Mouse (Mus musculus): ENCODE results near the gene Pick1. TPM values are rescaled to one million over a fixed set of nuclear protein-coding genes. Genes with fewer than 3 reads are reported as not detected.

Gene Pick1
- polyA plus RNA-seq, 1 experiment from 2014 or later = 24.5 TPM

DNA sequence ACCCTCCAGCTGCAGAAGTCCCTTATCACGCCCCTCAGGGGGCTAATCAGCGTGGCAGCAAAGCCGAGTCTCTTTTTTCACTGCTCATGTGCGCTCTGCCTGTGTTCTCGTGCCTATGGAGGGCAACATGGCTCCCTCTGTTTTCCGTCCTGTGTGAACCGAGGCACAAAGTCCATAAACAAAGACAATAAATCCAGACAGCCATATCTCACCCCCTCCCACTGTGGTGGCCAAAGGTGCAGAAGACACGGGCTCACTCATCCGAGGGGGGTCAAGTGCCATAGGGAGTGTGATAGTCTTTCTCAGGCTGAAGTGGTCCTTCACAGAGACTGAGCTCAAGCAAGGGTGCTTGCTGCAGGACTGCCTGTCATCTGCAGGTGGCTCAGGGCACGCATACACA, 44.0 kb downstream of the Pick1 start:
- Histone ChIP-seq H3K27ac (replicated peaks in 1 of 2; ENCODE audit: control insufficient read depth in 1 of 2, insufficient read depth in 1 of 2, low read depth in 2 of 2, low read length in 2 of 2) (no peak overlapping the region), H3K4me1 (ENCODE audit: control insufficient read depth in 2 of 2, insufficient read depth in 2 of 2, low read length in 2 of 2) (peaks cover 4 to 7% of the 10 kb centered on the region in 2 experiments; a peak in 2 of 4 replicates), H3K4me3 (ENCODE audit: control insufficient read depth in 1 of 2, insufficient read depth in 1 of 2, low read depth in 1 of 2, low read length in 2 of 2) (no peak overlapping the region), H3K4me2 (ENCODE audit: low read length) (no peak overlapping the region), H3K27me3 (ENCODE audit: control insufficient read depth, insufficient read depth, low read length) (no peaks in the 10 kb centered on the region), H3K9me3 (ENCODE audit: control insufficient read depth, low read length) (no peaks in the 10 kb centered on the region), H3K9ac (ENCODE audit: low read length) (no peak overlapping the region), H3K36me3 (ENCODE audit: control insufficient read depth, insufficient read depth, low read length) (no peaks in the 10 kb centered on the region)
- WGBS = 41% methylated on average over 10 of the region's 10 CpGs
- no peak for ATAC-seq (ENCODE audit: insufficient number of reproducible peaks, insufficient read depth, low FRiP score, low read depth)

DNA sequence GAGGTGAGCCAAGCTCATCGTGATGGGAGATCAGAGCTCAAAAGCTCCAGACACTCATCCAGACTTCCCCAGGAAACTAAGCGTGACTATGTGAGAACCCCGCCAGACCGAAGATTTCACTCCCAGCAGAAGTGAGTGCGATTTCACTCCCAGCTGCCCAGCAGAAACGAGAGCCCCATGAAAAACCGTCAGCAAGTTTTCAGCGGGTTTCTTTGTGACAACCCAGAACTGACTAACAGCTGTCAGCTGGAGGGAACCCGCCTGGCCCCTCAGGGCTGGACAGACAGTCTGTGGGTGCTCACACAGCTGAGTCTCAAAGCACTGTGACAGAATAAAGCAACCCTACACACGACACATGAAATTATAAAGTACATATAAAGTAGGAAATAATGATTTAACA, 48.8 kb downstream of the Pick1 start:
- no peaks in the 10 kb centered on the region for H3K27me3 ChIP-seq (ENCODE audit: control insufficient read depth, insufficient read depth, low read length)
- WGBS = 56% methylated on average over 10 of the region's 10 CpGs
- no peak overlapping the region for H3K9ac ChIP-seq (ENCODE audit: low read length)
- H3K4me2 ChIP-seq (ENCODE audit: low read length) = no peak overlapping the region
- no peaks in the 10 kb centered on the region for H3K36me3 ChIP-seq (ENCODE audit: control insufficient read depth, insufficient read depth, low read length)
- ATAC-seq (ENCODE audit: insufficient number of reproducible peaks, insufficient read depth, low FRiP score, low read depth) = no peak
- 0 out of 4 replicates have a peak, but pooled peaks cover 0 to 3% of the 10 kb centered on the region in 2 experiments for H3K4me1 ChIP-seq (ENCODE audit: control insufficient read depth in 2 of 2, insufficient read depth in 2 of 2, low read length in 2 of 2)
- 0 out of 2 replicates have a peak, but pooled peaks cover 3% of the 10 kb centered on the region for H3K9me3 ChIP-seq (ENCODE audit: control insufficient read depth, low read length)
- no peak overlapping the region for H3K4me3 ChIP-seq (ENCODE audit: control insufficient read depth in 1 of 2, insufficient read depth in 1 of 2, low read depth in 1 of 2, low read length in 2 of 2)
- H3K27ac ChIP-seq (replicated peaks in 1 of 2; ENCODE audit: control insufficient read depth in 1 of 2, insufficient read depth in 1 of 2, low read depth in 2 of 2, low read length in 2 of 2) = no peak overlapping the region

DNA sequence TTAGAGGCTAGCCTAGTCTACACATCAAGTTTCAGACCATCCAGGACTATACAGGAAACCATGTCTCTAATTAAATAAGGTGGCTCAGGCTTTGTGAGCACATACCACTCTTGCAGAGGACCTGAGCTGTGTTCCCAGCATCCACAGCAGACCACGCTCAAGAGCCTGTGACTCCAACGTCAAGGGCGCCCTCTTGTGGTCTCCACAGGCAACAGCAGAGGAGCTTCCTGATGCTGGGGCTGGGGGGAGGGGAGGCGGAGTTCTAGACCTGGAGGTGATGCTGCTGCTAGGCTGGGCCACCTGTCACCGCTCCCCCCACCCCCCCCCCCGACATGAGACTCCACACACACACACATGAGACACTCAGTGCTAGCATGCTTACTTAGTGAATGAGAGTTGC, 51.2 kb downstream of the Pick1 start:
- H3K4me2 ChIP-seq (ENCODE audit: low read length) = no peak overlapping the region
- 21% methylated on average over 6 of the region's 6 CpGs for WGBS
- H3K9me3 ChIP-seq (ENCODE audit: control insufficient read depth, low read length) = 0 out of 2 replicates have a peak, but pooled peaks cover 3% of the 10 kb centered on the region
- H3K27me3 ChIP-seq (ENCODE audit: control insufficient read depth, insufficient read depth, low read length) = no peaks in the 10 kb centered on the region
- H3K36me3 ChIP-seq (ENCODE audit: control insufficient read depth, insufficient read depth, low read length) = no peaks in the 10 kb centered on the region
- H3K9ac ChIP-seq (ENCODE audit: low read length) = no peak overlapping the region
- no peak overlapping the region for H3K27ac ChIP-seq (replicated peaks in 1 of 2; ENCODE audit: control insufficient read depth in 1 of 2, insufficient read depth in 1 of 2, low read depth in 2 of 2, low read length in 2 of 2)
- peaks cover 0 to 3% of the 10 kb centered on the region in 2 experiments; a peak in 1 of 4 replicates for H3K4me1 ChIP-seq (ENCODE audit: control insufficient read depth in 2 of 2, insufficient read depth in 2 of 2, low read length in 2 of 2)
- ATAC-seq (ENCODE audit: insufficient number of reproducible peaks, insufficient read depth, low FRiP score, low read depth) = no peak
- H3K4me3 ChIP-seq (ENCODE audit: control insufficient read depth in 1 of 2, insufficient read depth in 1 of 2, low read depth in 1 of 2, low read length in 2 of 2) = no peak overlapping the region

DNA sequence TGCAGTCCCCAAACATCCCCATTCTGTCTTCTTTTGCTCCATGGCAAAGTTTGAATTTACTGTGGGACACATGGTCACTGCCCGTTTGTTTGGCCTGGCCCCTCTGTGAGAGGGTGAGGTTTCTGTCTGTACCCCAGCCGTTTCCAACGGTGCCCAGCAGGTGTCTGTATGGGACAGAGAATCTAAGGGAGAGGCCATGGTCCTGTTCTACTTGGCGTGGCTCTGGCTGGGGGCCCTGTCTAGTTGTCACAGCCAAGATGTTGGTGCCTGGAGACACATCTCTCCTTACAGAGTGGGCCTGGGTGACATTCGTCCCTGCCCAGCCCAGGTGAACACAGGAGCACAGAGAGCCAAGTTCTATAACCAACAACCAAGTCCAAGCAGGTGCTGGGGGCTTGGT, 51.9 kb downstream of the Pick1 start:
- Histone ChIP-seq H3K4me1 (ENCODE audit: control insufficient read depth in 2 of 2, insufficient read depth in 2 of 2, low read length in 2 of 2) (peaks cover 0 to 3% of the 10 kb centered on the region in 2 experiments; a peak in 1 of 4 replicates), H3K9me3 (ENCODE audit: control insufficient read depth, low read length) (0 out of 2 replicates have a peak, but pooled peaks cover 3% of the 10 kb centered on the region), H3K27me3 (ENCODE audit: control insufficient read depth, insufficient read depth, low read length) (no peaks in the 10 kb centered on the region), H3K4me3 (ENCODE audit: control insufficient read depth in 1 of 2, insufficient read depth in 1 of 2, low read depth in 1 of 2, low read length in 2 of 2) (no peak overlapping the region), H3K9ac (ENCODE audit: low read length) (no peak overlapping the region), H3K27ac (replicated peaks in 1 of 2; ENCODE audit: control insufficient read depth in 1 of 2, insufficient read depth in 1 of 2, low read depth in 2 of 2, low read length in 2 of 2) (no peak overlapping the region), H3K4me2 (ENCODE audit: low read length) (no peak overlapping the region), H3K36me3 (ENCODE audit: control insufficient read depth, insufficient read depth, low read length) (no peaks in the 10 kb centered on the region)
- WGBS = 51% methylated on average over 5 of the region's 5 CpGs
- no peak for ATAC-seq (ENCODE audit: insufficient number of reproducible peaks, insufficient read depth, low FRiP score, low read depth)

DNA sequence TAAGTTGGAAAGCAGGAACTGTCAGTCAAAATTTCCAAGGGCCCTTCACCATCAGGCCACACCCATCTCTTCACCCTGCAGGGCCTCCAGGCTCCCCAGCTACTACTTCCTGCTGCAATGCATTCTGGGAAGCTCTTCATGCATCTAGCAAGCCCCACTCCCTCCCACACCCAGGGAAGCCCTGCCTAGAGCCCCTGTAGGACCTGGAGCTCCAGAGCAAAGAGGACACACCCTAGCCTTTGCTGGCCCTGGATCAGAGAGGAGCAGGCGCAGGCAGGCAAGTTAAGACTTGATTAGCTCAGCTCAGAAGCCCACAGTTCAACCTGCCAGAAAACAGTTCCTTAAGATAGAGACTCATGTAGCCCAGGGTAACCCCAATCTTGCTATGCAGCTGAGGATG, 52.4 kb downstream of the Pick1 start:
- Histone ChIP-seq H3K36me3 (ENCODE audit: control insufficient read depth, insufficient read depth, low read length) (no peaks in the 10 kb centered on the region; the same call in 1 of the 2 replicates), H3K9me3 (ENCODE audit: control insufficient read depth, low read length) (0 out of 2 replicates have a peak, but pooled peaks cover 3% of the 10 kb centered on the region), H3K4me1 (ENCODE audit: control insufficient read depth in 2 of 2, insufficient read depth in 2 of 2, low read length in 2 of 2) (peaks cover 0 to 3% of the 10 kb centered on the region in 2 experiments; a peak in 1 of 4 replicates), H3K4me3 (ENCODE audit: control insufficient read depth in 1 of 2, insufficient read depth in 1 of 2, low read depth in 1 of 2, low read length in 2 of 2) (no peak overlapping the region), H3K27ac (replicated peaks in 1 of 2; ENCODE audit: control insufficient read depth in 1 of 2, insufficient read depth in 1 of 2, low read depth in 2 of 2, low read length in 2 of 2) (no peak overlapping the region), H3K4me2 (ENCODE audit: low read length) (no peak overlapping the region), H3K27me3 (ENCODE audit: control insufficient read depth, insufficient read depth, low read length) (no peaks in the 10 kb centered on the region), H3K9ac (ENCODE audit: low read length) (no peak overlapping the region)
- ATAC-seq (ENCODE audit: insufficient number of reproducible peaks, insufficient read depth, low FRiP score, low read depth) = no peak
- WGBS = 70% methylated on average over 1 of the region's 1 CpGs

DNA sequence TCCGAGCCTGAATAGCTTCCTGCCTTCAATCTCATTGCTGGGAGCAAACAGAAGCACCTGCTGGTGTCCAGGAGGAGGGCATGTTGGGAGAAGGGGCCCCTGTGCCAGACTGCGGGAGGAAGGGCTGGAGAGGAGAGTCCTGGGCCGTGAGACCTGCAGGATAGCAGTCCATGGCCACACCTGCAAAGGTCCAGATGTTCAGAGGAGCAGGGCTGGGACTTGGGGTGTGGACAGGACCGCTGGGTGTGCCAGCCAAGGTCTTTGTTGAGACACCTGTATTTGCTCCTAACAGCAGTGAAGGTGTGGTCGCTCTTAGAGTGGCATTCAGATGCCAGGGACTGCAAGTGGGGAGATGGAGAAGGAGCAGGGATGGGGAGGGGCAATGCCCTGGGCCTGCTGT, 53.5 kb downstream of the Pick1 start:
- Histone ChIP-seq H3K4me3 (ENCODE audit: control insufficient read depth in 1 of 2, insufficient read depth in 1 of 2, low read depth in 1 of 2, low read length in 2 of 2) (no peak overlapping the region), H3K4me2 (ENCODE audit: low read length) (no peak overlapping the region), H3K27ac (replicated peaks in 1 of 2; ENCODE audit: control insufficient read depth in 1 of 2, insufficient read depth in 1 of 2, low read depth in 2 of 2, low read length in 2 of 2) (no peak overlapping the region), H3K36me3 (ENCODE audit: control insufficient read depth, insufficient read depth, low read length) (no peaks in the 10 kb centered on the region; the same call in 1 of the 2 replicates), H3K4me1 (ENCODE audit: control insufficient read depth in 2 of 2, insufficient read depth in 2 of 2, low read length in 2 of 2) (peaks cover 0 to 3% of the 10 kb centered on the region in 2 experiments; a peak in 1 of 4 replicates), H3K9me3 (ENCODE audit: control insufficient read depth, low read length) (0 out of 2 replicates have a peak, but pooled peaks cover 3% of the 10 kb centered on the region), H3K9ac (ENCODE audit: low read length) (no peak overlapping the region), H3K27me3 (ENCODE audit: control insufficient read depth, insufficient read depth, low read length) (no peaks in the 10 kb centered on the region)
- 78% methylated on average over 5 of the region's 5 CpGs for WGBS
- ATAC-seq (ENCODE audit: insufficient number of reproducible peaks, insufficient read depth, low FRiP score, low read depth) = no peak

DNA sequence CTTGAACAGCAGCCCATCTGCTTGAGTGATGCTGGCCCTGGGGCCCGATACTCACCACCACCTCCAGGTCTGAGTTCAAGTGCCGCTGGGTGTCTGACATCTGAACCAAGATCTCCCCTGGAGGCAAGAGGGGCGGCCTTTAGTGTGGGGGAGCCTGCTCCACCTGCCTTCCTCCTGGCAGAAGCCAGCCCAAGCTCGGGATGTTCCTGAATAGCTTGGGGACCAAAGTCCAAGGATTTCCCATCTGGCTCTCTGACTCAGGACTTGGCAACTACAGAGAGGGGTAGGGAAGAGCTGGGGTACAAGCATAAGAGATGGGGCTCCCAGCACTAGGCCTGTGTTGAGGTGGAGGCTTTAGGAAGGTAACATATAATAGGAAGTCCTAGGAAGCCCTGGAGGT, 54.4 kb downstream of the Pick1 start:
- Histone ChIP-seq H3K27ac (replicated peaks in 1 of 2; ENCODE audit: control insufficient read depth in 1 of 2, insufficient read depth in 1 of 2, low read depth in 2 of 2, low read length in 2 of 2) (no peak overlapping the region), H3K9ac (ENCODE audit: low read length) (no peak overlapping the region), H3K27me3 (ENCODE audit: control insufficient read depth, insufficient read depth, low read length) (no peaks in the 10 kb centered on the region), H3K36me3 (ENCODE audit: control insufficient read depth, insufficient read depth, low read length) (no peaks in the 10 kb centered on the region; the same call in 1 of the 2 replicates), H3K4me1 (ENCODE audit: control insufficient read depth in 2 of 2, insufficient read depth in 2 of 2, low read length in 2 of 2) (peaks cover 0 to 3% of the 10 kb centered on the region in 2 experiments; a peak in 1 of 4 replicates), H3K9me3 (ENCODE audit: control insufficient read depth, low read length) (0 out of 2 replicates have a peak, but pooled peaks cover 3% of the 10 kb centered on the region), H3K4me3 (ENCODE audit: control insufficient read depth in 1 of 2, insufficient read depth in 1 of 2, low read depth in 1 of 2, low read length in 2 of 2) (no peak overlapping the region), H3K4me2 (ENCODE audit: low read length) (no peak overlapping the region)
- WGBS = 81% methylated on average over 4 of the region's 4 CpGs
- no peak for ATAC-seq (ENCODE audit: insufficient number of reproducible peaks, insufficient read depth, low FRiP score, low read depth)

DNA sequence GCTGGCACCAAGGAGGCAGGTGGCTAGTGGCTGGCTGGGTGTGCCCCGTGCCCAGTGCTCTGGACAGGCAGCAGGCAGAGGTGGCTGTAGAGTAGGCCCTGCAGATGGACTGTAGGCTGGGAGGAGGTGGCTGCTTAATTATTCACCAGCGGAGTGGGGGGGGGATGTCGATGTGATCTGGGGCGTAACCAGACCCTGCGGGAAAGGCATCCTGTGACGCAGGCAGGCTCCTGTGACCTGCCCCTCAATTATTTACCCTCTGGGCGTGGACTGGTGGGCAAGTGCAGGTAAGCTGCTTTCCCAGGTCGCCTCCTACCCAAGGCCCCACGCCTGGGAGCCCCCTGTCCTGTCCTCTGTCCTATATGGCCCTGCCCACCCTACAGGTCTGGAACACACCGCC, 56.4 kb downstream of the Pick1 start, which contains the start of gene Baiap2l2:
Gene Baiap2l2 (minus strand): TSS at position 139 of the 400 bp plus-strand sequence.
- ATAC-seq (ENCODE audit: insufficient number of reproducible peaks, insufficient read depth, low FRiP score, low read depth) = no peak
- Histone ChIP-seq H3K4me2 (ENCODE audit: low read length) (no peak within 1 kb of the TSS), H3K27me3 (ENCODE audit: control insufficient read depth, insufficient read depth, low read length) (no peaks in the 10 kb centered on the region), H3K4me1 (ENCODE audit: control insufficient read depth in 2 of 2, insufficient read depth in 2 of 2, low read length in 2 of 2) (peaks cover 0 to 3% of the 10 kb centered on the region in 2 experiments; a peak in 1 of 4 replicates), H3K9ac (ENCODE audit: low read length) (no peak within 1 kb of the TSS), H3K36me3 (ENCODE audit: control insufficient read depth, insufficient read depth, low read length) (no peaks in the 10 kb centered on the region; the same call in 1 of the 2 replicates), H3K4me3 (ENCODE audit: control insufficient read depth in 1 of 2, insufficient read depth in 1 of 2, low read depth in 1 of 2, low read length in 2 of 2) (no peak within 1 kb of the TSS), H3K27ac (replicated peaks in 1 of 2; ENCODE audit: control insufficient read depth in 1 of 2, insufficient read depth in 1 of 2, low read depth in 2 of 2, low read length in 2 of 2) (no peak within 1 kb of the TSS), H3K9me3 (ENCODE audit: control insufficient read depth, low read length) (no peaks in the 10 kb centered on the region)
- 77% methylated on average over 10 of the region's 10 CpGs for WGBS

Measured in heart, embryonic 14.5 days (tissue).